Mouse (Mus musculus): ENCODE measurements around the gene Pptc7. TPM values are rescaled to one million over a fixed set of nuclear protein-coding genes. Genes with fewer than 3 reads are reported as not detected.

Pptc7 gene
- polyA plus RNA-seq, 1 experiment: 6.3 TPM

DNA sequence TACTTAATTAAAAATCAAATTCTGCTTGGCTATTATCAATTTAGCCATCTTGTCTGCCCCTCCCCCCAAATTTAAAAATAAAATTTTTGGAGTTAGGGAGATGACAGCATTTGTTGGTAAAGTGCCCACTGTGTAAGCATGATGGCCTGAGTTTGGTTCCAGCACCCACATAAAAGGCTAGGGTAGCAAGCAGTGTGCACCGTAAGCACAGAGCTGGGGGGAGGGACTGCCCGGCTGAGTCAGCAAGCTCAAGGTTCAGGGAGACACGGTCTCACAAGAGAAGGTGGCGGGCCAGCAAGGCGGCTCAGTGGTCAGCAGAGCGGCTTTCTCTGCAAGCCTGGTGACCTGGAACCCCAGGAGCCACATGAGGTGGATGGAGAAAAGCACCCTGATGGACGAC lies 21.3 kb downstream of the Pptc7 start:
- no peak overlapping the region for H3ac ChIP-seq (ENCODE audit: control insufficient read depth, insufficient read length, low read depth)
- H3K4me3 ChIP-seq (ENCODE audit: insufficient read depth, poor library complexity, severe bottlenecking): no peak overlapping the region
- TF ChIP-seq MYOG (IDR thresholded peaks at IDR 0.05; ENCODE audit: control insufficient read depth, extremely low read depth, insufficient read length): no peak
- no peak for TF ChIP-seq CEBPB (IDR thresholded peaks at IDR 0.05; ENCODE audit: low read depth)
- no peak for TF ChIP-seq MAX (IDR thresholded peaks at IDR 0.05)
- TF ChIP-seq USF1 (IDR thresholded peaks at IDR 0.05; ENCODE audit: low read depth): no peak
- TF ChIP-seq FOSL1 (IDR thresholded peaks at IDR 0.05; ENCODE audit: insufficient read depth, low read length, poor library complexity, severe bottlenecking): no peak
- H3K36me3 ChIP-seq (ENCODE audit: control insufficient read depth, insufficient read depth): no peaks in the 10 kb centered on the region
- H3K79me3 ChIP-seq (ENCODE audit: low read depth): peaks cover 35% of the 10 kb centered on the region
- H3K27me3 ChIP-seq (ENCODE audit: control insufficient read depth, insufficient read depth, insufficient read length): no peaks in the 10 kb centered on the region
- H3K79me2 ChIP-seq (ENCODE audit: control insufficient read depth, insufficient read depth): peaks cover 67% of the 10 kb centered on the region

DNA sequence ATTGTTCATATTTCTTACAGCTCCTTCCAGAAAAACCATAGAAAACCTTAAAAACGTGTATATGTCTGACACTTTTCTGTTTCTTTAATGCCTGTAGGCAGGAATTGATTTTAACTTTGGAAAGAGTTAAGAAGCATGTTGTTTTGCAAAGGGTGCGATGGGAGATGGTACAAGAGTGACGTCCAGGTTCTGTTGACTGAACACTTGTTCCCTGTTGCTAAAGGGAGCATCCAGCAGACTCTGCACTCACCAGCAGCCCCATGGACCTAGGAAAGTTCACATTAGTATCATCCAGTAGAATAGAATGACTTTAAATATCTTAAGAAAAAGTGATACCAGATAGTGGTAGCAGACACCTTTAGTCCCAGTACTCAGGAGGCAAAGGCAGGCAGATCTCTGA lies 22.4 kb downstream of the Pptc7 start:
- H3K36me3 ChIP-seq (ENCODE audit: control insufficient read depth, insufficient read depth): peaks cover 4% of the 10 kb centered on the region
- no peak overlapping the region for H3ac ChIP-seq (ENCODE audit: control insufficient read depth, insufficient read length, low read depth)
- peaks cover 57% of the 10 kb centered on the region for H3K79me2 ChIP-seq (ENCODE audit: control insufficient read depth, insufficient read depth)
- peaks cover 29% of the 10 kb centered on the region for H3K79me3 ChIP-seq (ENCODE audit: low read depth)
- no peak for TF ChIP-seq MAX (IDR thresholded peaks at IDR 0.05)
- no peak for TF ChIP-seq CEBPB (IDR thresholded peaks at IDR 0.05; ENCODE audit: low read depth)
- no peak overlapping the region for H3K4me3 ChIP-seq (ENCODE audit: insufficient read depth, poor library complexity, severe bottlenecking)
- no peaks in the 10 kb centered on the region for H3K27me3 ChIP-seq (ENCODE audit: control insufficient read depth, insufficient read depth, insufficient read length)

GRCm38 (mm10) chr5:122310699-122311098 lies 26.5 kb downstream of the Pptc7 start:
- peaks cover 6% of the 10 kb centered on the region for H3K36me3 ChIP-seq (ENCODE audit: control insufficient read depth, insufficient read depth)
- TF ChIP-seq USF1 (IDR thresholded peaks at IDR 0.05; ENCODE audit: low read depth) (no peak), MYOG (IDR thresholded peaks at IDR 0.05; ENCODE audit: control insufficient read depth, extremely low read depth, insufficient read length) (no peak), FOSL1 (IDR thresholded peaks at IDR 0.05; ENCODE audit: insufficient read depth, low read length, poor library complexity, severe bottlenecking) (no peak), MYOD1 (IDR thresholded peaks at IDR 0.05; ENCODE audit: control insufficient read depth, insufficient read length, low read depth) (no peak), CTCF (IDR thresholded peaks at IDR 0.05; ENCODE audit: control insufficient read depth, insufficient read depth, insufficient read length) (no peak), CEBPB (IDR thresholded peaks at IDR 0.05; ENCODE audit: low read depth) (no peak), MAX (IDR thresholded peaks at IDR 0.05) (no peak)
- H3K79me3 ChIP-seq (ENCODE audit: low read depth): peaks cover 4% of the 10 kb centered on the region
- no peak overlapping the region for H3ac ChIP-seq (ENCODE audit: control insufficient read depth, insufficient read length, low read depth)
- peaks cover 21% of the 10 kb centered on the region for H3K79me2 ChIP-seq (ENCODE audit: control insufficient read depth, insufficient read depth)
- no peaks in the 10 kb centered on the region for H3K27me3 ChIP-seq (ENCODE audit: control insufficient read depth, insufficient read depth, insufficient read length)
- H3K4me3 ChIP-seq (ENCODE audit: insufficient read depth, poor library complexity, severe bottlenecking): no peak overlapping the region

DNA sequence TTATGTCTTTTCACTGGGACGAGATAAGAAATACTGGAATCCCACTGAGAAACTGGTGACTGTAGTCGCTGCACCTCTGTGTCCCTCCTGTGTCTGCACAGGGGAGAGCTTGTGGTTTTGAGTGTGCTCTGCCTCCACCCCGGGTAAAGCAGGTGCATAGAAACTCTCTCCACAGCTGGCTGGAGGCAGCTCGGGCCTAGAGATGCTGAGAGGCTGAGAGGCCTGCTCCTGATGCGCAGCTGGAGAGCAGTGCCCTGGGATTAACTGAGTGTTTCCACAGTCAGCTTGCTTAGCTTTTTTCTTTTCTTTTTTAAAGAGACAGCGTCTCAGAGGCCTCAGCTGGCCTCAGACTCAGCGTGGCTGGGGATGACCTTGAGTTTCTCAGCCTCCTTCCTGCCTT lies 27.5 kb downstream of the Pptc7 start:
- no peak overlapping the region for H3ac ChIP-seq (ENCODE audit: control insufficient read depth, insufficient read length, low read depth)
- peaks cover 2% of the 10 kb centered on the region for H3K79me3 ChIP-seq (ENCODE audit: low read depth)
- no peak for TF ChIP-seq FOSL1 (IDR thresholded peaks at IDR 0.05; ENCODE audit: insufficient read depth, low read length, poor library complexity, severe bottlenecking)
- no peak for TF ChIP-seq CTCF (IDR thresholded peaks at IDR 0.05; ENCODE audit: control insufficient read depth, insufficient read depth, insufficient read length)
- no peak for TF ChIP-seq USF1 (IDR thresholded peaks at IDR 0.05; ENCODE audit: low read depth)
- no peak for TF ChIP-seq MYOD1 (IDR thresholded peaks at IDR 0.05; ENCODE audit: control insufficient read depth, insufficient read length, low read depth)
- no peak for TF ChIP-seq CEBPB (IDR thresholded peaks at IDR 0.05; ENCODE audit: low read depth)
- TF ChIP-seq MAX (IDR thresholded peaks at IDR 0.05): no peak
- TF ChIP-seq MYOG (IDR thresholded peaks at IDR 0.05; ENCODE audit: control insufficient read depth, extremely low read depth, insufficient read length): no peak
- no peaks in the 10 kb centered on the region for H3K27me3 ChIP-seq (ENCODE audit: control insufficient read depth, insufficient read depth, insufficient read length)
- H3K79me2 ChIP-seq (ENCODE audit: control insufficient read depth, insufficient read depth): peaks cover 18% of the 10 kb centered on the region
- no peak overlapping the region for H3K4me3 ChIP-seq (ENCODE audit: insufficient read depth, poor library complexity, severe bottlenecking)
- H3K36me3 ChIP-seq (ENCODE audit: control insufficient read depth, insufficient read depth): peaks cover 10% of the 10 kb centered on the region

DNA sequence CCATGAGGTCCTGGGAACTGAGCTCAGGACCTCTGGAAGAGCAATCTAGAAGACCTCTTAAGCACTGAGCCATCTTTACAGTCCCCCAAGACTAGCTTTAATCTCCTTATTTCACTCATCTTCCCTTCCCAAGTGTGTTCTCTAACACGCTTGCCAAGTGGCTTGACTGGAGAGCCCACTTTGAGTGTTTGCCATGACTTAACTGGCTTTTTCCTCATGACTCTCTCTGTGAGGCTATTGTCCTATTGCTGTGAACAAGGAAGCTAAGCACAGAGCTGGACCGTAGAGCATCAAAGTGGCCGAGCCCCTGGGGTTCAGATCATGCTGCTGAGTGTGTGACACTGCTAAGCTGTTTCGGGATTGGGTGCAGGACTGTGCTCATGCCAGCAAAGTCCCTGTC lies 28.2 kb downstream of the Pptc7 start:
- H3K36me3 ChIP-seq (ENCODE audit: control insufficient read depth, insufficient read depth): peaks cover 16% of the 10 kb centered on the region
- no peaks in the 10 kb centered on the region for H3K27me3 ChIP-seq (ENCODE audit: control insufficient read depth, insufficient read depth, insufficient read length)
- H3ac ChIP-seq (ENCODE audit: control insufficient read depth, insufficient read length, low read depth): no peak overlapping the region
- peaks cover 15% of the 10 kb centered on the region for H3K79me2 ChIP-seq (ENCODE audit: control insufficient read depth, insufficient read depth)
- peaks cover 2% of the 10 kb centered on the region for H3K79me3 ChIP-seq (ENCODE audit: low read depth)
- TF ChIP-seq FOSL1 (IDR thresholded peaks at IDR 0.05; ENCODE audit: insufficient read depth, low read length, poor library complexity, severe bottlenecking): no peak
- H3K4me3 ChIP-seq (ENCODE audit: insufficient read depth, poor library complexity, severe bottlenecking): no peak overlapping the region

DNA sequence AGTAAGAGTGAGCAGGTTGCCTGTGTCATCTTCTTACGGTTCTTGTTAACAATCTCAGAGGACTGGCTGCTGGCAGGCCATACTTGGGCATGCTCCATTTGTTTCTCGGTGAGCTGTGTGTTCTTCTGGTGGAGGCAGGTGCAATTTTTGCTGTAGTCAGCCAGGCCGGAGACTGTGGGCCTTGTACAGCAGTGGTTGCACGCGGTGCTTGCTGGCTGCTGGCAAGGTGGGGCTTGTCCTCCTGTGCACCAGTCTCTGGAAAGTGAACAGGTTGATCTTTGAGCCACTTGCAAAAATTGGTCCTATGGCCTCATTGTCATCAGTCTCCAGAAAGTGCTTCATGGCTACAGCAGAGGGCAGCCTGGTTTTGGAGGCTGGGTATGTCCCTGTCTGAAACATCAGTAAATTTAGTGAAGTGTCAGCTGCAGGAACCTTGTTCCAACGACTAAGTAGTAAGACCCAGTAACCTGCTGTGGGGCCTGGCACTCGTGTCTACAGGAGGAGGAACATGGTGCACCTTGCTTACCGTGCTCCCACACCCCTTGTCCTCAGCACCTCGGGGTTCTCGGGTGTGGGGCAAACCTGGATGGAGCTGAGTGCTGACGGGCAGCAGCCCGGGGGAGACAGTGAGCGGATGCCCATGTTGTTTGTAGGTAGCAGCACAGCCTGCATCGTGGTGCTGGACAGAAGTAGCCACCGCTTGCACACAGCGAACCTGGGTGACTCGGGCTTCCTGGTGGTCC lies 28.9 kb downstream of the Pptc7 start:
- H3K36me3 ChIP-seq (ENCODE audit: control insufficient read depth, insufficient read depth): peaks cover 17% of the 10 kb centered on the region
- H3K79me2 ChIP-seq (ENCODE audit: control insufficient read depth, insufficient read depth): peaks cover 13% of the 10 kb centered on the region
- TF ChIP-seq CEBPB (IDR thresholded peaks at IDR 0.05; ENCODE audit: low read depth): no peak
- TF ChIP-seq MYOD1 (IDR thresholded peaks at IDR 0.05; ENCODE audit: control insufficient read depth, insufficient read length, low read depth): no peak
- no peak for TF ChIP-seq MAX (IDR thresholded peaks at IDR 0.05)
- TF ChIP-seq FOSL1 (IDR thresholded peaks at IDR 0.05; ENCODE audit: insufficient read depth, low read length, poor library complexity, severe bottlenecking): no peak
- no peak for TF ChIP-seq USF1 (IDR thresholded peaks at IDR 0.05; ENCODE audit: low read depth)
- no peak for TF ChIP-seq CTCF (IDR thresholded peaks at IDR 0.05; ENCODE audit: control insufficient read depth, insufficient read depth, insufficient read length)
- no peak for TF ChIP-seq MYOG (IDR thresholded peaks at IDR 0.05; ENCODE audit: control insufficient read depth, extremely low read depth, insufficient read length)
- peaks cover 2% of the 10 kb centered on the region for H3K79me3 ChIP-seq (ENCODE audit: low read depth)
- no peak overlapping the region for H3K4me3 ChIP-seq (ENCODE audit: insufficient read depth, poor library complexity, severe bottlenecking)
- H3ac ChIP-seq (ENCODE audit: control insufficient read depth, insufficient read length, low read depth): no peak overlapping the region
- no peaks in the 10 kb centered on the region for H3K27me3 ChIP-seq (ENCODE audit: control insufficient read depth, insufficient read depth, insufficient read length)

Measured in C2C12 (cell line).